In the genomic region with DNA sequence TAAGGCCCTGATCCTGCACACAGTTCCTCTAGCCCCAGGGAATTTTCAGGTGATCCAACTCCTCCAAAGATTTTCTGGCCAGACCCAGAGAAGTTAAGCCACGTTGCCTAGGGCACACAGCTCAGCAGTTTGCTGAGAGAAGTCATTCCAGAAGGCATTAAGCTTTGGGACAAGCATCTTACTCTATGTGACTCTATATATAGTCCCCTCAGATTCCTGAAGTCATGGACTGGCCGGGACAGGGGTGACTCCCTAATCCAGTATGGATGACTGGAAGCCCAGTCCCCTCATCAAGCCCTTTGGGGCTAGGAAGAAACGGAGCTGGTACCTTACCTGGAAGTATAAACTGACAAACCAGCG, we compare ENCODE assay signal across 8 mouse cellular contexts. TPM values are rescaled to one million over a fixed set of nuclear protein-coding genes. Genes with fewer than 3 reads are reported as not detected.
DNase-seq lines count a peak whose midpoint lies in the region; ATAC-seq and TF ChIP-seq lines count a peak whose summit lies in the region.

No protein-coding gene starts in this region.

- no peaks in the 10 kb centered on the region for H3K27me3 ChIP-seq in lung, embryonic 15.5 days
- H3K27me3 ChIP-seq in intestine, embryonic 16.5 days (replicated peaks; ENCODE audit: control insufficient read depth, insufficient read depth, low read length), result no peaks in the 10 kb centered on the region
- H3K27me3 ChIP-seq in neural tube, embryonic 14.5 days (ENCODE audit: control insufficient read depth, insufficient read depth, low read length), result no peaks in the 10 kb centered on the region

- peak overlapping the region; percentile 67 for H3K4me2 ChIP-seq in lung, embryonic 15.5 days
- peak overlapping the region; percentile 74 for H3K4me2 ChIP-seq in intestine, embryonic 16.5 days (ENCODE audit: low read depth, low read length)
- H3K4me2 ChIP-seq in neural tube, embryonic 14.5 days (ENCODE audit: low read depth, low read length), result peak overlapping the region; percentile 73

- H3K9ac ChIP-seq in lung, embryonic 15.5 days, result peak overlapping the region; percentile 94
- H3K9ac ChIP-seq in intestine, embryonic 16.5 days (ENCODE audit: low read depth, low read length), result peak overlapping the region; percentile 94
- peak overlapping the region; percentile 94 for H3K9ac ChIP-seq in neural tube, embryonic 14.5 days (replicated peaks; ENCODE audit: low read depth, low read length)

- peaks cover 39% of the 10 kb centered on the region for H3K36me3 ChIP-seq in lung, embryonic 15.5 days
- H3K36me3 ChIP-seq in intestine, embryonic 16.5 days (ENCODE audit: control insufficient read depth, insufficient read depth, low read length), result peaks cover 20% of the 10 kb centered on the region
- peaks cover 26% of the 10 kb centered on the region for H3K36me3 ChIP-seq in neural tube, embryonic 14.5 days (ENCODE audit: control insufficient read depth, insufficient read depth, low read length)

- H3K4me1 ChIP-seq in lung, embryonic 15.5 days, result peaks cover 13% of the 10 kb centered on the region
- no peaks in the 10 kb centered on the region for H3K4me1 ChIP-seq in embryonic fibroblast, embryonic 13.5 days (ENCODE audit: control insufficient read depth, insufficient read depth, low read length)
- peaks cover 10% of the 10 kb centered on the region; the same call in 1 of the 2 replicates for H3K4me1 ChIP-seq in intestine, embryonic 16.5 days (ENCODE audit: control insufficient read depth, insufficient read depth, low read length)
- H3K4me1 ChIP-seq in neural tube, embryonic 14.5 days (ENCODE audit: control insufficient read depth, insufficient read depth, low read length), result peaks cover 7% of the 10 kb centered on the region

- peak overlapping the region; percentile 90 for H3K27ac ChIP-seq in lung, embryonic 15.5 days
- peak overlapping the region; percentile 45 for H3K27ac ChIP-seq in embryonic fibroblast, embryonic 13.5 days (ENCODE audit: insufficient read depth, low read length)
- peak overlapping the region; percentile 86; the same call in 1 of the 2 replicates for H3K27ac ChIP-seq in intestine, embryonic 16.5 days (ENCODE audit: low read length)
- no peak overlapping the region; the same call in 1 of the 2 replicates for H3K27ac ChIP-seq in neural tube, embryonic 14.5 days (ENCODE audit: low read depth, low read length)

- no peak for TF ChIP-seq POLR2A in embryonic fibroblast, embryonic 13.5 days (IDR thresholded peaks at IDR 0.05; ENCODE audit: low read depth, low read length)

- no peak for TF ChIP-seq CTCF in embryonic fibroblast, embryonic 13.5 days (IDR thresholded peaks at IDR 0.05; ENCODE audit: borderline replicate concordance, insufficient read depth, low read length)

- H3K4me3 ChIP-seq in lung, embryonic 15.5 days, result peak overlapping the region; percentile 76
- H3K4me3 ChIP-seq in embryonic fibroblast, embryonic 13.5 days (ENCODE audit: insufficient read depth, low read length), result peak overlapping the region; percentile 85
- peak overlapping the region; percentile 74 for H3K4me3 ChIP-seq in intestine, embryonic 16.5 days (ENCODE audit: low read length)
- peak overlapping the region; percentile 70 for H3K4me3 ChIP-seq in neural tube, embryonic 14.5 days (ENCODE audit: low read depth, low read length)

- no peak for ATAC-seq in lung, embryonic 15.5 days (ENCODE audit: borderline replicate concordance, extremely low read depth, low FRiP score, low TSS enrichment)
- peak; percentile 24; the same call in 1 of the 2 replicates for ATAC-seq in intestine, embryonic 16.5 days
- no peak for ATAC-seq in neural tube, embryonic 14.5 days (ENCODE audit: low read depth)

- H3K9me3 ChIP-seq in lung, embryonic 15.5 days, result no peaks in the 10 kb centered on the region
- H3K9me3 ChIP-seq in intestine, embryonic 16.5 days (ENCODE audit: control insufficient read depth, low read length), result no peaks in the 10 kb centered on the region
- H3K9me3 ChIP-seq in neural tube, embryonic 14.5 days (ENCODE audit: control insufficient read depth, low read length), result no peaks in the 10 kb centered on the region

- DNase-seq in lung, postnatal 36 days, result no peak
- DNase-seq in spleen, postnatal 36 days (ENCODE audit: low spot score in 2 of 2), result no peak
- no peak for DNase-seq in thymus, postnatal 36 days
- DNase-seq in left cerebral cortex, adult 9 months (ENCODE audit: low spot score in 2 of 2), result no peak

- WGBS in lung, embryonic 15.5 days, result 12% methylated on average over 4 of the region's 4 CpGs
- WGBS in intestine, embryonic 16.5 days, result 17% methylated on average over 4 of the region's 4 CpGs
- WGBS in neural tube, embryonic 14.5 days, result 22% methylated on average over 4 of the region's 4 CpGs

RNA-seq across cellular contexts. Expression of gene Lurap1, which starts 0.3 kb away (rescaled TPM):
- polyA plus RNA-seq in lung, embryonic 15.5 days (2015; fragmentation: Nextera tagmentation; extraction: Ambion mirVana), result 2.8 and 3.3 TPM in 2 replicates
- 2.5 TPM in 2 replicates for polyA plus RNA-seq in embryonic fibroblast, embryonic 13.5 days (2011; ENCODE audit: insufficient read length, low read depth, missing spikeins)
- 1.1 and 1.4 TPM in 2 replicates for polyA plus RNA-seq in intestine, embryonic 16.5 days (2015; fragmentation: Nextera tagmentation; extraction: Ambion mirVana)
- 2.1 and 2.9 TPM in 2 replicates for polyA plus RNA-seq in neural tube, embryonic 14.5 days (2014; fragmentation: Nextera tagmentation; extraction: Ambion mirVana)

RNA-seq across cellular contexts. Expression of gene Tspan1, which starts 16.6 kb away (rescaled TPM):
- 10.6 and 13.3 TPM in 2 replicates for polyA plus RNA-seq in lung, embryonic 15.5 days (2015; fragmentation: Nextera tagmentation; extraction: Ambion mirVana)
- not detected in 2 replicates for polyA plus RNA-seq in embryonic fibroblast, embryonic 13.5 days (2011; ENCODE audit: insufficient read length, low read depth, missing spikeins)
- 48.9 and 52.5 TPM in 2 replicates for polyA plus RNA-seq in intestine, embryonic 16.5 days (2015; fragmentation: Nextera tagmentation; extraction: Ambion mirVana)
- 0.09 TPM in 1 of 2 replicates, not detected in the other for polyA plus RNA-seq in neural tube, embryonic 14.5 days (2014; fragmentation: Nextera tagmentation; extraction: Ambion mirVana)

RNA-seq across cellular contexts. Expression of gene 1700042G07Rik, which starts 22.3 kb away (rescaled TPM):
- not detected in 2 replicates for polyA plus RNA-seq in lung, embryonic 15.5 days (2015; fragmentation: Nextera tagmentation; extraction: Ambion mirVana)
- not detected in 2 replicates for polyA plus RNA-seq in embryonic fibroblast, embryonic 13.5 days (2011; ENCODE audit: insufficient read length, low read depth, missing spikeins)
- not detected in 2 replicates for polyA plus RNA-seq in intestine, embryonic 16.5 days (2015; fragmentation: Nextera tagmentation; extraction: Ambion mirVana)
- not detected in 2 replicates for polyA plus RNA-seq in neural tube, embryonic 14.5 days (2014; fragmentation: Nextera tagmentation; extraction: Ambion mirVana)

RNA-seq across cellular contexts. Expression of gene Gm49337, which starts 22.3 kb away (rescaled TPM):
- not detected in 2 replicates for polyA plus RNA-seq in lung, embryonic 15.5 days (2015; fragmentation: Nextera tagmentation; extraction: Ambion mirVana)
- 0.62 and 2.7 TPM in 2 replicates for polyA plus RNA-seq in embryonic fibroblast, embryonic 13.5 days (2011; ENCODE audit: insufficient read length, low read depth, missing spikeins)
- polyA plus RNA-seq in intestine, embryonic 16.5 days (2015; fragmentation: Nextera tagmentation; extraction: Ambion mirVana), result not detected in 2 replicates
- not detected in 2 replicates for polyA plus RNA-seq in neural tube, embryonic 14.5 days (2014; fragmentation: Nextera tagmentation; extraction: Ambion mirVana)

RNA-seq across cellular contexts. Expression of gene Pomgnt1, which starts 27.2 kb away (rescaled TPM):
- polyA plus RNA-seq in lung, embryonic 15.5 days (2015; fragmentation: Nextera tagmentation; extraction: Ambion mirVana), result 59.2 and 66.1 TPM in 2 replicates
- 49.5 and 54.4 TPM in 2 replicates for polyA plus RNA-seq in embryonic fibroblast, embryonic 13.5 days (2011; ENCODE audit: insufficient read length, low read depth, missing spikeins)
- 35.2 and 39.9 TPM in 2 replicates for polyA plus RNA-seq in intestine, embryonic 16.5 days (2015; fragmentation: Nextera tagmentation; extraction: Ambion mirVana)
- 73.5 and 74.0 TPM in 2 replicates for polyA plus RNA-seq in neural tube, embryonic 14.5 days (2014; fragmentation: Nextera tagmentation; extraction: Ambion mirVana)

Comparison
In these comparisons a context has a peak if more than half of its experiments do, and no peak if none do; other contexts are left out.
1. RNA of gene Tspan1, which starts 16.6 kb away (polyA plus RNA-seq): 48.9 to 52.5 TPM in intestine, embryonic 16.5 days and 10.6 to 13.3 TPM in lung, embryonic 15.5 days; 0.09 TPM in neural tube, embryonic 14.5 days and not detected in embryonic fibroblast, embryonic 13.5 days; every median in the first group is over 10 times any median in the second.
2. Peak in every context shown above with its lines, with median percentiles within 50 percentile points of each other: H3K4me2 ChIP-seq, H3K4me3 ChIP-seq and H3K9ac ChIP-seq.